Mouse (Mus musculus) embryonic fibroblast, embryonic 13.5 days (primary cell): ENCODE results near the gene Cdh13.

Experiments
- CTCF ChIP-seq: IDR thresholded peaks from 2 replicates; pipeline ENCODE4 v1.5.1; 2011; ENCODE audit warnings: mild to moderate bottlenecking, control low read depth, low read length, moderate library complexity, borderline replicate concordance; ENCODE audit not compliant: insufficient read depth
- POLR2A ChIP-seq: IDR thresholded peaks from 2 replicates; pipeline ENCODE4 v1.6.1; 2011; ENCODE audit warnings: low read depth, mild to moderate bottlenecking, control low read depth, low read length, moderate library complexity

GRCm38 (mm10) chr8:118373092-118373491, 89.6 kb downstream of the Cdh13 start:
- TF ChIP-seq POLR2A, result no peak
- no peak for TF ChIP-seq CTCF
